Mouse (Mus musculus): ENCODE results near the gene Tcf7. TPM values are rescaled to one million over a fixed set of nuclear protein-coding genes. Genes with fewer than 3 reads are reported as not detected.

Tcf7 gene
- polyA plus RNA-seq, 1 experiment from 2014 or later: 27.7 TPM

DNA sequence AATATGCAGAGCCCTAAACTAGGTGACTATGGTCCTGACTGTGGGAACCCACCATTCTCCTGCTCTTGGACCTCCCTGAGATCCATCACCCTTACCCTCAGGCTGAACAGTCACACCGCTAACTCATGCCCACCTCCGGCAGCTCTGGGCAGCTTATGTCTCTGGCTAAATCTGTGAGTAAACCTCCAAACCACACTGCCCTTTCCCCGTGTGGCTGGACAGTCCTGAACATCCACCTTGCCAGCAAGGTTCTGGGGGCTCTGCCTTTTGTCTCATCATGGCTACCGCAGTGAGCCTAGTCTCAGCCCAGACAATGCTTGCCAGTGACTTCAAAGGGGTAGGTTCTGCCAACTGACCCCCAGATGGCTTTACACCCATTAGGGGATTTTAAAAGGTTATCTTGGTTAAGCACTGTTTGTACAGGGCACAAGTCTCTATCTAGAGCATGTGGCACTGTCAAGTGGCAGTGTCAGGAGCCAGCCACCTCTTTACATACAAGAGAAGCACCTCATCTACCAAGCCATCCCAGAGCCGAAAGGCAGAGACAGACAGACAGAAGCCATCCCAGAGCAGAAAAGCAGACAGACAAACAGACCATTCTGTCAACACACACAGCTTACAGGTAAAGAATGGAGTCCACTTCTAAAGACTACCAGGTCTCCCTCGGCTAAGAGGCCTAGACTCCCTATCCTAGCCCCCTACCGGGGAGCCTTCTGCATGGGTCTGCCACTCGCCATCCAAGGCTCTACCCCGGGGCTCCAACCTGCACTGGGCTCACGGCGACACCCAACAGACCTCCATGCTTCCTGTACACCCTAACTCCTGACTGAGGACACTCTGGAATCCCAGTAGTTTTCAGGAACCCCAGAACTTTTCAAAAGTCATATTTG lies 2.0 kb downstream of the Tcf7 start:
- DNase-seq (ENCODE audit: low spot score) (no peak), ATAC-seq (ENCODE audit: low read depth) (no peak)
- WGBS: 88% methylated on average over 11 of the region's 11 CpGs
- no peak overlapping the region for H3K27ac ChIP-seq (replicated peaks; ENCODE audit: low read depth, low read length)
- H3K4me3 ChIP-seq (ENCODE audit: low read depth, low read length): no peak overlapping the region; the same call in 1 of the 2 replicates
- no peaks in the 10 kb centered on the region for H3K36me3 ChIP-seq (ENCODE audit: control insufficient read depth, insufficient read depth, low read length)
- H3K9ac ChIP-seq (ENCODE audit: low read depth, low read length): no peak overlapping the region
- H3K4me1 ChIP-seq (ENCODE audit: control insufficient read depth, insufficient read depth, low read length): peaks cover 14% of the 10 kb centered on the region
- H3K27me3 ChIP-seq (replicated peaks; ENCODE audit: control insufficient read depth, insufficient read depth, low read length): peaks cover 38% of the 10 kb centered on the region
- no peaks in the 10 kb centered on the region for H3K9me3 ChIP-seq (ENCODE audit: control insufficient read depth, low read length)
- peak overlapping the region; percentile 93; the same call in 1 of the 2 replicates for H3K4me2 ChIP-seq (ENCODE audit: low read depth, low read length)

DNA sequence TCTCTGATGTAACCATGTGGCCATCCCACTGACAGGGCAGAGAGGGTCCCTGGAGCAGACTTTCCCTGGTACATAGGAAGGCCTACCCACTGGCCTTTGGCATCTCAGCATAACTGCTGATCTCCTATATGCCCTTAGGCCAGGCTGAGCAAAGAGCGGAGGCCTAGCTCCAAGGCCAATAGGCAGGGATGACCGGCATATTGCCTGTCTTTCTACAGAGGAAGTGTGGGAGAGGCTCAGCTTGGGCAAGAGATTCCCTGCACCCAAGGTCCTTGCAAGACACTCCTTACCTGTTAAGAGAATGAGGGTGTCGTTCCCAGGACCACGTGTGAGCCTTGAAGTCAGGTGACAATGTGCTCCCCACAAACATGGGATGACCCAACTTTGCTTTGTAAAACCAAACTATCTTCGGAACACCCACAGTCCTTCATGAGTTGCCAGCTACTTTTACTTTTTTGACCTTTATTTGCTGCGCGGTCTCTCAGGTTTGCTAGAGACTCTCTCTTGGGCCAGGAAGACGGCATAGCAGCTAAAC lies 3.1 kb downstream of the Tcf7 start:
- Histone ChIP-seq H3K4me2 (ENCODE audit: low read depth, low read length) (no peak overlapping the region), H3K4me1 (ENCODE audit: control insufficient read depth, insufficient read depth, low read length) (peaks cover 14% of the 10 kb centered on the region), H3K9ac (ENCODE audit: low read depth, low read length) (no peak overlapping the region), H3K36me3 (ENCODE audit: control insufficient read depth, insufficient read depth, low read length) (no peaks in the 10 kb centered on the region), H3K9me3 (ENCODE audit: control insufficient read depth, low read length) (no peaks in the 10 kb centered on the region), H3K4me3 (ENCODE audit: low read depth, low read length) (no peak overlapping the region), H3K27ac (replicated peaks; ENCODE audit: low read depth, low read length) (no peak overlapping the region), H3K27me3 (replicated peaks; ENCODE audit: control insufficient read depth, insufficient read depth, low read length) (peaks cover 26% of the 10 kb centered on the region)
- no peak for ATAC-seq (ENCODE audit: low read depth)
- no peak for DNase-seq (ENCODE audit: low spot score)
- WGBS: 94% methylated on average over 8 of the region's 8 CpGs

DNA sequence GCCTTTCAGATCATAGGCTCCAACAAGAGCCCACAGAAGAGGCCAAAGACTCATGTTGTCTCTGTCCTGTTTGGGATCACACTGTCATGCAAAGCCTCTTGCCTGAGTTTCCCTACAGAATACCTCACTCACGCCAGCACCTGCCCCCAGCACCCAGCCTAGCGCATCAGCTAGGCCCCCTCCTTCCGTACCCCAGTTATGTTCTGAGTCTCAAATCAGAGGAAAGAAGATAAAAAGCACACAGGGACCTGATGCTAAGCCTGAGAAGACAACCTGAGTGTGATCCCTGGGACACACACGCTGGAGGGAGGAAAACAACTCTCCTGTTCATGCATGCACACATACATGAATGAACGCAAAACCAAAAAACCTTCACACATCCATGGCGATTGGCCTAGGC lies 3.8 kb downstream of the Tcf7 start:
- Histone ChIP-seq H3K36me3 (ENCODE audit: control insufficient read depth, insufficient read depth, low read length) (no peaks in the 10 kb centered on the region), H3K4me3 (ENCODE audit: low read depth, low read length) (no peak overlapping the region), H3K4me2 (ENCODE audit: low read depth, low read length) (no peak overlapping the region), H3K27me3 (replicated peaks; ENCODE audit: control insufficient read depth, insufficient read depth, low read length) (peaks cover 20% of the 10 kb centered on the region), H3K9ac (ENCODE audit: low read depth, low read length) (no peak overlapping the region), H3K27ac (replicated peaks; ENCODE audit: low read depth, low read length) (no peak overlapping the region), H3K9me3 (ENCODE audit: control insufficient read depth, low read length) (no peaks in the 10 kb centered on the region), H3K4me1 (ENCODE audit: control insufficient read depth, insufficient read depth, low read length) (peaks cover 7% of the 10 kb centered on the region)
- ATAC-seq (ENCODE audit: low read depth) (no peak), DNase-seq (ENCODE audit: low spot score) (no peak)
- 88% methylated on average over 6 of the region's 6 CpGs for WGBS

DNA sequence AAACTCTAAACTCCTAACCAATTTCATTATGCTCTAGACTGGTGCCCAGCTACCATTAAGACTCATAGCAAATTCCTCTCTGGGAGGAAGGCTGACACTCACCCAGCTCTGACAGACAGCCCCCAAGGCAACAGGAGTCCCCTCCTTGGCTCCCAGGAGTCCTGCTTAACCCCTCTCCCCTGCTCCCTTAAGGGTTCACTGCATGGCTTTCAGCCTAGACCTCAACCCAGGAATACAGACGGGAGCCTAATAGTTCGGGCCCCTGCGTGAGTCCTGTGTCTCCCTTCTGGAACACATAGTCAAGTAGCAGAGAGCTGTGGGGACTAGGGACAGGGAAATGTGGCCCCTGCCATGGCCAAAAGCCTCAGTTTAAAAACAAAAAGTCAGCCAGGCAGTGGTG lies 4.7 kb downstream of the Tcf7 start:
- peaks cover 13% of the 10 kb centered on the region; the same call in 1 of the 2 replicates for H3K27me3 ChIP-seq (replicated peaks; ENCODE audit: control insufficient read depth, insufficient read depth, low read length)
- no peak overlapping the region for H3K4me3 ChIP-seq (ENCODE audit: low read depth, low read length)
- H3K4me1 ChIP-seq (ENCODE audit: control insufficient read depth, insufficient read depth, low read length): no peaks in the 10 kb centered on the region; the same call in 1 of the 2 replicates
- no peak for ATAC-seq (ENCODE audit: low read depth)
- no peak overlapping the region for H3K27ac ChIP-seq (replicated peaks; ENCODE audit: low read depth, low read length)
- no peaks in the 10 kb centered on the region for H3K36me3 ChIP-seq (ENCODE audit: control insufficient read depth, insufficient read depth, low read length)
- H3K9me3 ChIP-seq (ENCODE audit: control insufficient read depth, low read length): no peaks in the 10 kb centered on the region
- H3K4me2 ChIP-seq (ENCODE audit: low read depth, low read length): no peak overlapping the region
- no peak overlapping the region for H3K9ac ChIP-seq (ENCODE audit: low read depth, low read length)
- no peak for DNase-seq (ENCODE audit: low spot score)
- 92% methylated on average over 3 of the region's 3 CpGs for WGBS

DNA sequence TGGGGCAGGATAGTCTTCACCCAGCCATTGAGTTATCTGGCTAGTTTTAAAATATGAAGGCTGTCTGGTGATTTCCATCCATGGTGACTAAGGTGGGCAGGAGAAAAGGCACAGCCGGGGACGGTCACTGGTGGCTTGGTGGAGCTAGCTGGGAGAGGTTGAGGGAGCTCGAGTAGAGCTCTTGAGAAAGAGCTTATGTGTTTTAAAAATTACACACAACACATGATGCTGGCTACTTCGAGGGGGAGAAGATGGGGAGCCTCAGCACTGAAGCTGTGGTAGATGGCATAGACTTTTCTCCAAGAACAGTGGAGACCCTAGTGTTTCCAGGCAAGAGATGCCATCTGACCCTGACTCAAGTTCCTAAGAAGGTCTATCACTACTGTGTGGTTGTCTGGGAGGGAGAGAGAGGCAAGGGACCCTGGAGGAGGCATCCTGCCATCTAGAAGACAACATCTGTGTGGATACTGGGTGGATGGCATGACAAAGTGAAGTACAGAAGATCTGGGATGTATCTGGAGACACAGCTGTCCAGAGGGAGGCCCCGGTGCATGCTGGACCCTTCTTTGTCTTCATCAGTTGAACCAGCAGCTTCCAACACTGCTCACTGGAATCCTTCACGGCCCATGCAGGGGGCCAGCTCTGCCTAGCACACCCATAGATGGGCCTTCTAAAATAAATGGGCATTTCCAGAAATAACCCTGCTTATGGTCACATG lies 5.2 kb downstream of the Tcf7 start:
- ATAC-seq (ENCODE audit: low read depth): no peak
- no peaks in the 10 kb centered on the region for H3K36me3 ChIP-seq (ENCODE audit: control insufficient read depth, insufficient read depth, low read length)
- H3K4me2 ChIP-seq (ENCODE audit: low read depth, low read length): no peak overlapping the region
- DNase-seq (ENCODE audit: low spot score): no peak
- peaks cover under 1% of the 10 kb centered on the region; the same call in 1 of the 2 replicates for H3K4me1 ChIP-seq (ENCODE audit: control insufficient read depth, insufficient read depth, low read length)
- H3K27ac ChIP-seq (replicated peaks; ENCODE audit: low read depth, low read length): no peak overlapping the region
- no peaks in the 10 kb centered on the region for H3K9me3 ChIP-seq (ENCODE audit: control insufficient read depth, low read length)
- H3K27me3 ChIP-seq (replicated peaks; ENCODE audit: control insufficient read depth, insufficient read depth, low read length): peaks cover 11% of the 10 kb centered on the region; the same call in 1 of the 2 replicates
- no peak overlapping the region for H3K9ac ChIP-seq (ENCODE audit: low read depth, low read length)
- 87% methylated on average over 6 of the region's 6 CpGs for WGBS
- no peak overlapping the region for H3K4me3 ChIP-seq (ENCODE audit: low read depth, low read length)

DNA sequence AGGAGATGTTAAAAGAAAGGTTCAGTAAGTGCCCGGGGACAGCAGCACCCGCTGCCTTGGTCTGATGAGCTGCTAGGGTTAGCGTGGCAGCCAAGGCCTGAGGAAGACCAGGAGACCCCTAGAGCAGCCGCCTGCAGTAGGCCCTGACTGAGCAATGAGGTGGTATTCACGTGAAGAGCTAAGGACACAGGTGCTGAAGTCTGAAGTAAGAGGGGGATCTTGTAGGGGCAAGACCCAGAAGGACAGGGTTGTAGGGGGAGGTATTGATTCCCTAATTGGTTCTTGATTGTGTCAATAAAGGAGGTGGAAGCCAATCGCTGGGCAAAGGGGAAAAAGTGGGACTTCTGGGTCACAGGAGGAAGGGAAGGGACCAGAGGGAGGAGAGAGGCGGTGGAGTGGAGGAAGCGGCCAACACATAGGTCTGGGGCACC lies 5.8 kb downstream of the Tcf7 start:
- H3K4me2 ChIP-seq (ENCODE audit: low read depth, low read length): no peak overlapping the region
- no peak overlapping the region for H3K9ac ChIP-seq (ENCODE audit: low read depth, low read length)
- DNase-seq (ENCODE audit: low spot score) (no peak), ATAC-seq (ENCODE audit: low read depth) (no peak)
- H3K4me3 ChIP-seq (ENCODE audit: low read depth, low read length): no peak overlapping the region
- H3K27me3 ChIP-seq (replicated peaks; ENCODE audit: control insufficient read depth, insufficient read depth, low read length): peaks cover 5% of the 10 kb centered on the region; the same call in 1 of the 2 replicates
- peaks cover 4% of the 10 kb centered on the region; the same call in 1 of the 2 replicates for H3K4me1 ChIP-seq (ENCODE audit: control insufficient read depth, insufficient read depth, low read length)
- WGBS: 90% methylated on average over 8 of the region's 8 CpGs
- no peak overlapping the region for H3K27ac ChIP-seq (replicated peaks; ENCODE audit: low read depth, low read length)
- no peaks in the 10 kb centered on the region for H3K9me3 ChIP-seq (ENCODE audit: control insufficient read depth, low read length)
- no peaks in the 10 kb centered on the region for H3K36me3 ChIP-seq (ENCODE audit: control insufficient read depth, insufficient read depth, low read length)

DNA sequence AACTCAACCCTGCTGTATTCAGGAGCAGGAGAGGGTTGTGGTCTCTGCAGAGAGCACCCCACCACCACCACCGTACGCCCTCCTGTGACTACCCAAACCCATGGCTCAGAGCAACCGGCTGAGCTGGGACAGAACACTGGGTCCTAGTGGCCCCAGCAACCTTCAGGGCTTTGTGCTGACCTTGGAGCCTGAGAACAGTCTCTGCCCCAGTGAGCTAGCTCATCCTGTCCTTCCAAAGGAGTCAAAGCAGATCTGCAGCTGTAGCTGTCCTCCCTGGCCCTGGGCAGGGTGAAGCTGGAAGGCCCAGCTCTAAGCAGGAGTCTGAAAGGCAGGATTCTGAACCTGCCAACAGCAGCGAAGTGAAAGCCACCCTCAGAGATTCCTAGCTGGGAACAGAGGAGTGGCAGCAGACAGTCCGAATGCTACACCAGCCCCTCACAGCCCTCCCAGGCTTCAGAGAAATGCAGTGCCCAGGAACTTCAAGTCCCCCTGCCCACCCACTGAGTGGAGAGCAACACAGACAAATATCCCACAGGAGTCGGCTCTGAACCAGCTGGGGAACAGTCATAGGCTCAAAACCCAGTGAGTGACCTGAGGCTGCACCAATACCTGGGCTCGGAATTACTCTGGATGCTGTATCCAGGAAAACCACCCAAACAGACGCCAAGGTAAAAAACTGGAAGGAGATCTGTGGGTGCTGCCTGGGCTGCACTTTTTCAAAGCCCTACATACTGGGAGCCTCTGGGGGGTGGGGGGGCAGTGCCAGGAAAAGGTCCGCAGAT lies 6.8 kb downstream of the Tcf7 start:
- Histone ChIP-seq H3K9ac (ENCODE audit: low read depth, low read length) (no peak overlapping the region), H3K9me3 (ENCODE audit: control insufficient read depth, low read length) (no peaks in the 10 kb centered on the region), H3K27me3 (replicated peaks; ENCODE audit: control insufficient read depth, insufficient read depth, low read length) (no peaks in the 10 kb centered on the region), H3K36me3 (ENCODE audit: control insufficient read depth, insufficient read depth, low read length) (no peaks in the 10 kb centered on the region), H3K4me2 (ENCODE audit: low read depth, low read length) (no peak overlapping the region), H3K4me3 (ENCODE audit: low read depth, low read length) (no peak overlapping the region), H3K4me1 (ENCODE audit: control insufficient read depth, insufficient read depth, low read length) (peaks cover 4% of the 10 kb centered on the region; the same call in 1 of the 2 replicates), H3K27ac (replicated peaks; ENCODE audit: low read depth, low read length) (no peak overlapping the region)
- no peak for DNase-seq (ENCODE audit: low spot score)
- WGBS: 79% methylated on average over 9 of the region's 9 CpGs
- ATAC-seq (ENCODE audit: low read depth): no peak

DNA sequence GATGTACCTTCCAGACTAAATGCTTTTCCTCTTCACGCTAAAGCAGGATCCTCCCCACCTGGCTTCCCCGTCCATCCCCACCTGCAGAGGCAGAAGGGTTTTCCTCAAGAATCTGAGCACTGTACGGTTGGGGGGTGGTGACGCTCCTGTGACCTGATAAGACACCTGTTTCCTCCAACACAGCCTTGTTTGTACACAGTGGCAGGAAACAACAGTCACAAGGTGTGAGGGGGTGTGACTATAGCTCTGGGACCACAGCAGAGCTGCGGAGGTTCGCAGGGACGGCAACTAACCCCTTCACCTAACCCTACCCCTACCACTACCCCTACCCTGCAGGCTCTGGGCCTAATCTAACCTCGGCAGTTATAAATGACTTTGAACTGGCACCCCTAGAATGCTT lies 7.4 kb downstream of the Tcf7 start:
- ATAC-seq (ENCODE audit: low read depth) (no peak), DNase-seq (ENCODE audit: low spot score) (no peak)
- H3K27me3 ChIP-seq (replicated peaks; ENCODE audit: control insufficient read depth, insufficient read depth, low read length): no peaks in the 10 kb centered on the region
- H3K27ac ChIP-seq (replicated peaks; ENCODE audit: low read depth, low read length): no peak overlapping the region
- 77% methylated on average over 8 of the region's 8 CpGs for WGBS
- no peaks in the 10 kb centered on the region for H3K36me3 ChIP-seq (ENCODE audit: control insufficient read depth, insufficient read depth, low read length)
- no peaks in the 10 kb centered on the region for H3K9me3 ChIP-seq (ENCODE audit: control insufficient read depth, low read length)
- no peak overlapping the region for H3K4me3 ChIP-seq (ENCODE audit: low read depth, low read length)
- H3K9ac ChIP-seq (ENCODE audit: low read depth, low read length): no peak overlapping the region
- H3K4me1 ChIP-seq (ENCODE audit: control insufficient read depth, insufficient read depth, low read length): peaks cover 4% of the 10 kb centered on the region; the same call in 1 of the 2 replicates
- no peak overlapping the region for H3K4me2 ChIP-seq (ENCODE audit: low read depth, low read length)
